Comparison of ENCODE assay signal across 11 mouse cellular contexts in the genomic region with DNA sequence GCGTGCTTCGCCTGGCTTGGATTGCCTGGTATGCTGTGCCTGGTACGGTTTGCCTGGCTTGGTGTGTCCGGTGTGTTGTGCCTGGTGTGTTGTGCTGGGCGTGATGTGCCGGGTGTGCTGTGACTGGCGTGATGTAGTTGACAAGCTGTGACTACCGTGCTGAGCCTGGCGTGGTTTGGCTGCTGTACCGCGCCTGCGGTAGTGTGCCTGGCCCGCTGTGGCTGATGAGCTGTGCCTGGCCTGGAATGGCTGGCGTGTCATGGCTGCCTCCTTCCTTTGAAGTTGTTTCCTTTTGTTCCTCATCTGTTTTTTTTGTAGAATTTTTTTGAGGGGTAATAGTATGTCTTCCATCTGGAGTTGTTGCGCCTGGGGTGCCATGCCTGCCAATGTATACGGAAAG. TPM values are rescaled to one million over a fixed set of nuclear protein-coding genes. Genes with fewer than 3 reads are reported as not detected.
DNase-seq lines count a peak whose midpoint lies in the region; ATAC-seq and TF ChIP-seq lines count a peak whose summit lies in the region.
"Had no signal": no experiment of that assay in that cellular context is flagged by ENCODE, and none has a peak within 500 bp of the region (broad histone marks: within the 10 kb centered on the region; RNA-seq: fewer than 3 reads in every experiment).

No protein-coding gene starts in this region.

- no peak for DNase-seq in liver, adult 2 months (ENCODE audit: extremely low read depth, low read depth, low spot score)
- DNase-seq in liver, postnatal 0 days = no peak
- DNase-seq in embryonic facial prominence, embryonic 10.5 days (ENCODE audit: low spot score) = no peak
- no peak for DNase-seq in midbrain, embryonic 14.5 days
- DNase-seq in retina, postnatal 1 day = no peak
- no peak for DNase-seq in left cerebral cortex, adult 8-10 months (ENCODE audit: low spot score in 2 of 2)
- DNase-seq in heart, postnatal 10 days = no peak
- DNase-seq: adrenal gland, postnatal 25 days had no signal

- no peak overlapping the region for H3K4me2 ChIP-seq in liver, postnatal 0 days (ENCODE audit: low read depth, low read length)
- H3K4me2 ChIP-seq in hindbrain, embryonic 12.5 days (replicated peaks) = no peak overlapping the region
- H3K4me2 ChIP-seq in midbrain, embryonic 14.5 days (ENCODE audit: low read length) = peak overlapping the region; percentile 34

- H3K27me3 ChIP-seq in liver, adult 2 months (ENCODE audit: control insufficient read depth, insufficient read depth, low read length) = no peaks in the 10 kb centered on the region
- H3K27me3 ChIP-seq in liver, postnatal 0 days (ENCODE audit: insufficient read depth, low read length) = no peaks in the 10 kb centered on the region
- peaks cover 6% of the 10 kb centered on the region for H3K27me3 ChIP-seq in embryonic facial prominence, embryonic 10.5 days (replicated peaks; ENCODE audit: low read depth, poor library complexity, severe bottlenecking)
- no peaks in the 10 kb centered on the region for H3K27me3 ChIP-seq in hindbrain, embryonic 12.5 days
- no peaks in the 10 kb centered on the region for H3K27me3 ChIP-seq in midbrain, embryonic 14.5 days (ENCODE audit: control insufficient read depth, insufficient read depth, low read length)

- H3K79me2 ChIP-seq in liver, adult 2 months (ENCODE audit: control insufficient read depth, insufficient read depth, low read length) = no peaks in the 10 kb centered on the region

- no peak for ATAC-seq in liver, postnatal 0 days
- ATAC-seq in hindbrain, embryonic 12.5 days (ENCODE audit: low FRiP score) = no peak
- ATAC-seq in midbrain, embryonic 14.5 days (ENCODE audit: low FRiP score, low TSS enrichment) = no peak

- TF ChIP-seq CTCF in liver, adult 2 months (IDR thresholded peaks at IDR 0.05; ENCODE audit: low read depth, low read length) = no peak
- no peak for TF ChIP-seq CTCF in liver, postnatal 0 days (IDR thresholded peaks at IDR 0.05; ENCODE audit: low read depth)

- no peaks in the 10 kb centered on the region for H3K9me3 ChIP-seq in liver, postnatal 0 days (ENCODE audit: low read length)
- H3K9me3 ChIP-seq in embryonic facial prominence, embryonic 10.5 days = no peaks in the 10 kb centered on the region
- no peaks in the 10 kb centered on the region for H3K9me3 ChIP-seq in hindbrain, embryonic 12.5 days (replicated peaks)
- no peaks in the 10 kb centered on the region for H3K9me3 ChIP-seq in midbrain, embryonic 14.5 days (ENCODE audit: control insufficient read depth, low read length)

- no peaks in the 10 kb centered on the region for H3K36me3 ChIP-seq in liver, adult 2 months (ENCODE audit: control insufficient read depth, insufficient read depth, low read length)
- no peaks in the 10 kb centered on the region for H3K36me3 ChIP-seq in liver, postnatal 0 days (replicated peaks; ENCODE audit: insufficient read depth, low read length)
- H3K36me3 ChIP-seq in embryonic facial prominence, embryonic 10.5 days (replicated peaks) = no peaks in the 10 kb centered on the region
- H3K36me3 ChIP-seq in hindbrain, embryonic 12.5 days = no peaks in the 10 kb centered on the region
- H3K36me3 ChIP-seq in midbrain, embryonic 14.5 days (ENCODE audit: control insufficient read depth, insufficient read depth, low read length) = no peaks in the 10 kb centered on the region

- peaks cover 6% of the 10 kb centered on the region; the same call in 1 of the 2 replicates for H3K4me1 ChIP-seq in liver, adult 2 months (ENCODE audit: control insufficient read depth, insufficient read depth, low read length)
- no peaks in the 10 kb centered on the region for H3K4me1 ChIP-seq in liver, postnatal 0 days (ENCODE audit: insufficient read depth)
- peaks cover 27% of the 10 kb centered on the region for H3K4me1 ChIP-seq in embryonic facial prominence, embryonic 10.5 days
- H3K4me1 ChIP-seq in hindbrain, embryonic 12.5 days = peaks cover 10% of the 10 kb centered on the region
- peaks cover 9% of the 10 kb centered on the region for H3K4me1 ChIP-seq in midbrain, embryonic 14.5 days (ENCODE audit: control insufficient read depth, insufficient read depth, low read length)

- intact Hi-C loops in heart, postnatal 10 days (cut with DNase I) = no loop called here

- no peak overlapping the region for H3K4me3 ChIP-seq in liver, adult 2 months (ENCODE audit: insufficient read depth, low read depth, low read length)
- H3K4me3 ChIP-seq in liver, postnatal 0 days (ENCODE audit: low read depth, low read length) = no peak overlapping the region
- H3K4me3 ChIP-seq in embryonic facial prominence, embryonic 10.5 days = peak overlapping the region; percentile 36
- H3K4me3 ChIP-seq in hindbrain, embryonic 12.5 days = no peak overlapping the region
- 0 out of 2 replicates have a peak overlapping the region, but pooled peaks have one; percentile 5 for H3K4me3 ChIP-seq in midbrain, embryonic 14.5 days (replicated peaks; ENCODE audit: low read depth, low read length)

- no peak for TF ChIP-seq POLR2A in liver, adult 2 months (IDR thresholded peaks at IDR 0.05; ENCODE audit: extremely low read depth, insufficient read depth, low read length)

- peak overlapping the region; percentile 12; the same call in 1 of the 2 replicates for H3K27ac ChIP-seq in liver, adult 2 months (replicated peaks; ENCODE audit: insufficient read depth, low read depth, low read length)
- H3K27ac ChIP-seq in liver, postnatal 0 days (ENCODE audit: low read depth) = no peak overlapping the region
- peak overlapping the region; percentile 69 for H3K27ac ChIP-seq in embryonic facial prominence, embryonic 10.5 days (replicated peaks)
- H3K27ac ChIP-seq in hindbrain, embryonic 12.5 days = peak overlapping the region; percentile 19; the same call in 1 of the 2 replicates
- no peak overlapping the region for H3K27ac ChIP-seq in midbrain, embryonic 14.5 days (replicated peaks; ENCODE audit: low read depth, low read length)

- WGBS in liver, adult 2 months = 73% methylated on average over 16 of the region's 16 CpGs
- 73% methylated on average over 16 of the region's 16 CpGs for WGBS in liver, postnatal 0 days (ENCODE audit: insufficient replicate concordance)
- WGBS in embryonic facial prominence, embryonic 10.5 days = 45% methylated on average over 16 of the region's 16 CpGs
- 46% methylated on average over 16 of the region's 16 CpGs for WGBS in hindbrain, embryonic 12.5 days
- 47% methylated on average over 16 of the region's 16 CpGs for whole genome bisulfite sequencing in midbrain, embryonic 14.5 days

- TF ChIP-seq EP300 in liver, postnatal 0 days (IDR thresholded peaks at IDR 0.05; ENCODE audit: low read depth) = no peak

- H3K9ac ChIP-seq in liver, adult 2 months (ENCODE audit: low read depth, low read length) = no peak overlapping the region
- no peak overlapping the region for H3K9ac ChIP-seq in liver, postnatal 0 days (replicated peaks)
- no peak overlapping the region for H3K9ac ChIP-seq in hindbrain, embryonic 12.5 days
- H3K9ac ChIP-seq in midbrain, embryonic 14.5 days (replicated peaks; ENCODE audit: low read length) = no peak overlapping the region

RNA-seq across cellular contexts. Expression of a gene that starts 8.2 kb away (rescaled TPM):
- 35.9 and 38.1 TPM in 2 replicates for total RNA-seq in liver, adult 2 months (2014; rRNA removed)
- polyA plus RNA-seq in liver, adult 2 months (2012; rRNA removed) = 77.6 and 78.8 TPM in 2 replicates
- polyA plus RNA-seq in liver, postnatal 0 days (2015; fragmentation: Nextera tagmentation; extraction: Ambion mirVana) = 47.9 and 49.2 TPM in 2 replicates
- 39.6 and 41.7 TPM in 2 replicates for polyA plus RNA-seq in embryonic facial prominence, embryonic 10.5 days (2016; fragmentation: Nextera tagmentation; extraction: Ambion mirVana)
- polyA plus RNA-seq in hindbrain, embryonic 12.5 days (2016; fragmentation: Nextera tagmentation; extraction: Ambion mirVana) = 47.4 and 51.0 TPM in 2 replicates
- polyA plus RNA-seq in midbrain, embryonic 14.5 days (2014; fragmentation: Nextera tagmentation; extraction: Ambion mirVana) = 58.0 and 81.5 TPM in 2 replicates
- 10 to 100 TPM; 35.2 to 39.9 (median 36.7) TPM for total RNA-seq in left cerebral cortex, adult 8-10 months (2022)
- total RNA-seq in heart, postnatal 10 days (2021) = 10 to 100 TPM; 58.2 to 64.1 TPM

RNA-seq across cellular contexts. Expression of a gene that starts 14.7 kb away (rescaled TPM):
- total RNA-seq in liver, adult 2 months (2014; rRNA removed) = 49.9 and 86.6 TPM in 2 replicates
- 290 and 291 TPM in 2 replicates for polyA plus RNA-seq in liver, adult 2 months (2012; rRNA removed)
- 65.0 and 73.7 TPM in 2 replicates for polyA plus RNA-seq in liver, postnatal 0 days (2015; fragmentation: Nextera tagmentation; extraction: Ambion mirVana)
- 18.2 and 18.8 TPM in 2 replicates for polyA plus RNA-seq in embryonic facial prominence, embryonic 10.5 days (2016; fragmentation: Nextera tagmentation; extraction: Ambion mirVana)
- 8.2 and 18.3 TPM in 2 replicates for polyA plus RNA-seq in hindbrain, embryonic 12.5 days (2016; fragmentation: Nextera tagmentation; extraction: Ambion mirVana)
- 0.81 and 1.3 TPM in 2 replicates for polyA plus RNA-seq in midbrain, embryonic 14.5 days (2014; fragmentation: Nextera tagmentation; extraction: Ambion mirVana)
- total RNA-seq in left cerebral cortex, adult 8-10 months (2022) = under 1 TPM in 2 of 4 experiments, not detected in 2; 0.50 to 0.93 TPM
- total RNA-seq in heart, postnatal 10 days (2021) = under 1 TPM; 0.27 to 0.41 TPM
- total RNA-seq: hematopoietic stem cell, adult 5-6 weeks had no signal

RNA-seq across cellular contexts. Expression of a gene that starts 22.5 kb away (rescaled TPM):
- total RNA-seq in liver, adult 2 months (2014; rRNA removed) = 0.09 and 0.13 TPM in 2 replicates
- 1.1 and 1.3 TPM in 2 replicates for polyA plus RNA-seq in liver, adult 2 months (2012; rRNA removed)
- 2.3 and 2.5 TPM in 2 replicates for polyA plus RNA-seq in liver, postnatal 0 days (2015; fragmentation: Nextera tagmentation; extraction: Ambion mirVana)
- 13.5 and 13.8 TPM in 2 replicates for polyA plus RNA-seq in embryonic facial prominence, embryonic 10.5 days (2016; fragmentation: Nextera tagmentation; extraction: Ambion mirVana)
- 34.3 and 38.7 TPM in 2 replicates for polyA plus RNA-seq in hindbrain, embryonic 12.5 days (2016; fragmentation: Nextera tagmentation; extraction: Ambion mirVana)
- 106 and 137 TPM in 2 replicates for polyA plus RNA-seq in midbrain, embryonic 14.5 days (2014; fragmentation: Nextera tagmentation; extraction: Ambion mirVana)
- 100 to 1,000 TPM; 239 to 271 (median 248) TPM for total RNA-seq in left cerebral cortex, adult 8-10 months (2022)
- 1 to 10 TPM; 3.3 to 3.9 TPM for total RNA-seq in heart, postnatal 10 days (2021)
- total RNA-seq: hematopoietic stem cell, adult 5-6 weeks had no signal

RNA-seq across cellular contexts. Expression of a gene that starts 54.0 kb away (rescaled TPM):
- total RNA-seq in liver, adult 2 months (2014; rRNA removed) = 0.09 and 0.13 TPM in 2 replicates
- polyA plus RNA-seq in liver, adult 2 months (2012; rRNA removed) = 0.09 and 0.36 TPM in 2 replicates
- polyA plus RNA-seq in liver, postnatal 0 days (2015; fragmentation: Nextera tagmentation; extraction: Ambion mirVana) = 0.13 and 0.32 TPM in 2 replicates
- polyA plus RNA-seq in embryonic facial prominence, embryonic 10.5 days (2016; fragmentation: Nextera tagmentation; extraction: Ambion mirVana) = 16.7 and 17.5 TPM in 2 replicates
- polyA plus RNA-seq in hindbrain, embryonic 12.5 days (2016; fragmentation: Nextera tagmentation; extraction: Ambion mirVana) = 4.2 and 6.1 TPM in 2 replicates
- not detected in 2 replicates for polyA plus RNA-seq in midbrain, embryonic 14.5 days (2014; fragmentation: Nextera tagmentation; extraction: Ambion mirVana)
- total RNA-seq in left cerebral cortex, adult 8-10 months (2022) = not detected
- under 1 TPM in 1 of 2 experiments, not detected in 1; 0.14 TPM for total RNA-seq in heart, postnatal 10 days (2021)
- total RNA-seq: adrenal gland, postnatal 25 days; hematopoietic stem cell, adult 5-6 weeks; left cerebral cortex, postnatal 14 days had no signal

Comparison
In these comparisons a context has a peak if more than half of its experiments do, and no peak if none do; other contexts are left out.
1. H3K27ac ChIP-seq: peak in liver, adult 2 months (single experiment), embryonic facial prominence, embryonic 10.5 days (single experiment) and hindbrain, embryonic 12.5 days (single experiment); none in liver, postnatal 0 days (single experiment) and midbrain, embryonic 14.5 days (single experiment).
2. H3K4me3 ChIP-seq: peak in embryonic facial prominence, embryonic 10.5 days (single experiment) and midbrain, embryonic 14.5 days (single experiment); none in liver, adult 2 months (single experiment), liver, postnatal 0 days (single experiment) and hindbrain, embryonic 12.5 days (single experiment).